Mouse (Mus musculus) yolk sac, embryonic 10.5 days (tissue): Measurements from ENCODE around the gene Tex16.

Experiments used
- DNase-seq: peaks from one replicate; pipeline ENCODE4 v3.0.0-alpha.2; 2017; ENCODE audit warnings: low spot score

Tex16 gene

DNA sequence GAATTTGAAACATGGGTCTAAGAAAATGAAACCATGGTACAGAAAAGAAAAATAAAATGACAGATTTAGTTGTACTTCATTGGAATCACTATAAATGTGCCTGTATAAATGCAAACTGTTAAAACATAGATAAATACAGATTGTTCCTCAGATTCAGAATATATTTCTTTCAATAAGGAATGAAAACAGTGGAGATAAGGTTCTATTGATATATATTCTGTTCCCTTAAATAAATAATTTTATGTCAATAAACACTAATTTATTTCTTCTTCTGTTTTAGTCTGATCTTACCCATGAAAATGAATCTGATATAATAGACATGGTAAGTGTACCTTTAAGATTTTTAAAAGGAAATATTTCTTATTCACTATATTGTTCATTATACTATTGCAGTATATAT lies at the start of gene Tex16:
Tex16 (plus strand) TSS at position 301 of the 400 bp plus-strand sequence.
- no peak for DNase-seq

DNA sequence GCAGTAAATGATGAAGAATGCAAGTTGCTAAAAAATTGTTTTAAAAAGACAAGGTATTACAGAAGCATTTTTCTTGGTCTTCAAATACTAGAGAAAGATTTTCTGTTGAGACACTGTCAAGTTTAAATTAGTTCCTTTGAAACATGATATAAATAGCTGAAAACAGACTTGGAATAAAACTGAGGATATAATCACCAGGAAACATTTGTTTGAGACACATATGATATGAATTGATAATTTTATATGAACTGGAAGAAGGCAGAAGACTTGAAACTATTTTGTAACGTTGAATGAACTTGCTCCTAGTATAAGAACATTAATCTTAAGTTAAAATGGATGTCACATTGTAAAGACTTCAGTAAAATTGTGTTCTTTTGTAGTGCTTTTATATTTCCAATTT lies 11.1 kb upstream of the Tex16 start:
- no peak for DNase-seq
